Mouse (Mus musculus) heart, embryonic 11.5 days (tissue): ENCODE measurements around the gene Rab11a. TPM values are rescaled to one million over a fixed set of nuclear protein-coding genes. Genes with fewer than 3 reads are reported as not detected.

Experiments used
- ATAC-seq: fragments of 200-750 bp; cut with Nextera tagmentation; replicated peaks from 2 replicates; pipeline ENCODE4 v1.8.0; 2017; ENCODE audit warnings: moderate library complexity; ENCODE audit not compliant: insufficient number of reproducible peaks, low FRiP score, low TSS enrichment
- H3K27ac ChIP-seq: fragments of 300-500 bp; sonication (generic); 2 replicates; pipeline ENCODE4 v1.5.1; 2014; ENCODE audit warnings: mild to moderate bottlenecking, low read depth, low read length
- H3K27me3 ChIP-seq: fragments of 300-500 bp; sonication (generic); 2 replicates; pipeline ENCODE4 v1.6.1; 2014; ENCODE audit warnings: mild to moderate bottlenecking, low read length, mixed read lengths; ENCODE audit not compliant: control insufficient read depth, insufficient read depth
- H3K36me3 ChIP-seq: fragments of 300-500 bp; sonication (generic); 2 replicates; pipeline ENCODE4 v1.6.1; 2014; ENCODE audit warnings: mild to moderate bottlenecking, low read length, moderate library complexity, mixed read lengths; ENCODE audit not compliant: control insufficient read depth, insufficient read depth
- H3K4me1 ChIP-seq: fragments of 300-500 bp; sonication (generic); 2 replicates; pipeline ENCODE4 v1.6.1; 2014; ENCODE audit warnings: low read length; ENCODE audit not compliant: control insufficient read depth, insufficient read depth
- H3K4me2 ChIP-seq: fragments of 300-500 bp; sonication (generic); 2 replicates; pipeline ENCODE4 v1.6.1; 2014; ENCODE audit warnings: mild to moderate bottlenecking, moderate library complexity
- H3K4me3 ChIP-seq: fragments of 300-500 bp; sonication (generic); 2 replicates; pipeline ENCODE4 v1.5.1; 2014; ENCODE audit warnings: low read depth, low read length
- H3K9ac ChIP-seq: fragments of 300-500 bp; sonication (generic); 2 replicates; pipeline ENCODE4 v1.6.1; 2014; ENCODE audit warnings: mild to moderate bottlenecking, low read depth, low read length, moderate library complexity
- H3K9me3 ChIP-seq: fragments of 300-500 bp; sonication (generic); replicated peaks from 2 replicates; pipeline ENCODE4 v1.6.1; 2016; ENCODE audit warnings: low read length; ENCODE audit not compliant: control insufficient read depth
- WGBS: fragments of 180-500 bp; shearing (Covaris S2); extraction: QIAGEN DNeasy Blood & Tissue Kit; methylation state at CpG from one replicate; pipeline ENCODE4 v1.1.7; 2014; ENCODE audit not compliant: insufficient replicate concordance; 5-methylcytosine and 5-hydroxymethylcytosine counted together
- polyA plus RNA-seq: library from polyadenylated mRNA; unstranded; fragments of >200 nt; fragmentation: Nextera tagmentation; extraction: Ambion mirVana; gene quantifications from 2 replicates; pipeline ENCODE4 v1.2.1, GENCODE M21; 2014

Rab11a gene
- polyA plus RNA-seq, 1 experiment from 2014 or later: 360 TPM

DNA sequence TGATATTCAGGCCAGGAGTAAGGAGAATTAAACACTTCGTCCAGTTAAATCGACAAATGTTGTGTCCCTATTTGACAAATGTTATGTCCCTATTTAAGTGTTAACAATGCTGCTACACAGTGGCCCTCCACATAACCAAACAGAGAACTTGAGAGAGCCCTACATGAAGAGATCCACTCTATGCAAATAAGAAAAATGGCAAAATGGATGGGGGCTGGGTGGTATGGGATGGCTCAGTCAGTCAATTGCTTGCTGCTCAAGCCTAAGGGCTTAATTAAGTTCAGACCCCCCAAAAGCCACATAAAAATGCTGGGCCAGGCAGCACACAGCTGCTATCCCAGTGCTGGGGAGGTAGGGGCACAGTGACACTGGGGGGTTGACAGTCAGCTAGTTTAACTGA lies 37.3 kb upstream of the Rab11a start:
- Histone ChIP-seq H3K4me1 (peaks cover 22% of the 10 kb centered on the region), H3K9ac (no peak overlapping the region), H3K27me3 (no peaks in the 10 kb centered on the region), H3K36me3 (no peaks in the 10 kb centered on the region), H3K4me3 (no peak overlapping the region), H3K27ac (peak overlapping the region; percentile 76), H3K9me3 (no peaks in the 10 kb centered on the region), H3K4me2 (no peak overlapping the region)
- 78% methylated on average over 2 of the region's 2 CpGs for WGBS
- ATAC-seq: no peak

DNA sequence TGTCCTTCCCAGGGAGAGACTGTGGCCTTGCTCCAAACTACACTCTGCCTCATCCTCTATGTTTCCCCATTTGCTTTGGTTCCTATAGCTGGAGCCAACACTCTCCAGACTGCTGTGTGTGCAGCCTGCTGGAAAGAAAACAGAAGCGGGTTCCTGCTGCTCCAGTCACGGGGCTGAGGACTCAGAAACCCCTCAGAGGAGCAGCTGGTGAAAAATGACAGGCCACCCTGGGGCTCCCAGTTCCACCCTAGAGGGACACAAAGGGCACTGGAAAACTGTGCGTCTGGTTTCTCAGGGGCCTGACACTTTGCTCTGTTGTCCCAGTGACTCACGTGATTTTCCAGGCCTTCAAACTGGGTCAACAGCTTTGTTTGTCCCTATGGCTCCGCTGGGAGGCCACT lies 36.9 kb upstream of the Rab11a start:
- Histone ChIP-seq H3K4me2 (no peak overlapping the region; the same call in 1 of the 2 replicates), H3K36me3 (no peaks in the 10 kb centered on the region), H3K9me3 (no peaks in the 10 kb centered on the region), H3K27ac (peak overlapping the region; percentile 76), H3K27me3 (no peaks in the 10 kb centered on the region), H3K4me3 (no peak overlapping the region), H3K4me1 (peaks cover 22% of the 10 kb centered on the region), H3K9ac (no peak overlapping the region)
- ATAC-seq: no peak
- 24% methylated on average over 5 of the region's 5 CpGs for WGBS

DNA sequence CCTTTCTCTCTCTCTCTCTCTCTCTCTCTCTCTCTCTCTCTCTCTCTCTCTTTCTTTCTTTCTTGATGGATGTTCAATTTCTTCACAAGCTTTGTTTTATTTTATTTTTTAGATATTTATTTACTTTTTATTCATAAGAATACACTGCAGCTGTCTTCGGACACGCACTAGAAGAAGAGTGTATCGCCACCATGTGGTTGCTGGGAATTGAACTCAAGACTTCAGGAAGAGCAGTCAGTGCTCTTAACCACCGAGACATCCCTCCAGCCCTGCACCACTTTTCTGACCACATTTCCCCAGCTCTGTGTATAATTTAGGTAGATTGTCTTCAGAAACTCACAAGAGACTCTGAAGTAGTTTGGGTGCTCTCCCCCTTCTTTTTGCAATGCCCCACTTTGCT lies 36.4 kb upstream of the Rab11a start:
- Histone ChIP-seq H3K36me3 (no peaks in the 10 kb centered on the region), H3K9ac (no peak overlapping the region), H3K27ac (peak overlapping the region; percentile 76), H3K9me3 (no peaks in the 10 kb centered on the region), H3K27me3 (no peaks in the 10 kb centered on the region), H3K4me1 (peaks cover 22% of the 10 kb centered on the region), H3K4me3 (no peak overlapping the region), H3K4me2 (no peak overlapping the region; the same call in 1 of the 2 replicates)
- ATAC-seq: no peak
- WGBS: 51% methylated on average over 4 of the region's 4 CpGs

DNA sequence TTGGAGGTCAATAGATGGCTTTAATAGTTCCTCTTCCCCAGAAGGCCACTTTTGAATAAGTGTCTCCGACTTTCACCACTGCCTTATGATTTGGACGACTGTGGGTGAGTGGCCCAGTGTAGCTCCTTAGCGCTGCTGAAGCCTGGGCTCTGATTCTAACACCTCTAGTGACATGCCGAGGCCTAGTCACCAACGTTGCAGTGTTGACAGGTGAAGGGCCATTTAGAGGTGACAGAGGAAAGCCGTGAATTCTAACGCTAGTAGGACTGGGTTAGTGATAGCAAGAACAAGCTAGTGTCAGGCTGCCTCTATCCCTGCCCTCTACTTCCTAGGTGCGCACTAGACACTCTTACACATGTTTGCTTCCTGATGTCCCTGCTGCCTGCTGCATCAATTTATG lies 35.7 kb upstream of the Rab11a start:
- Histone ChIP-seq H3K27me3 (no peaks in the 10 kb centered on the region), H3K36me3 (no peaks in the 10 kb centered on the region), H3K4me1 (peaks cover 22% of the 10 kb centered on the region), H3K4me3 (no peak overlapping the region), H3K9ac (no peak overlapping the region), H3K4me2 (no peak overlapping the region), H3K9me3 (no peaks in the 10 kb centered on the region), H3K27ac (peak overlapping the region; percentile 76)
- ATAC-seq: no peak
- 43% methylated on average over 8 of the region's 8 CpGs for WGBS

DNA sequence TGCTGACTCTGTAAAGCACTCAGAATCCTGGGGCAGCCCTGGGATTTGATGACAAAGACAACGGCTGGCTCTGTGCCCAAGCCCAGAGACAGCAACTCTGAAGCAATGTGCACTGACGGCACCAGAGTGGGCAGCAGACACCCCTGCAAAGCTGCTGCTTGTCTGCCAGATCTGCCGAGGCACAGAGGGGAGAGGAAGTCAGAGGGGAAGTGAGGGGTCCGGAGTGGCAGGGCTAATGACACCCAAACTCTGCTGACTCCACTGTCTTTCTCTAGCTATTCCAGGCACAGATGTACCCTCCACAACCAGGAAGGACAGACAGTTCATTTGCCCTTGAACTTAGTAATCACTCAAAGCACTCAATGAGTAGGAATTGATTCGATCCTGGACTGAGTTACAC lies 33.7 kb upstream of the Rab11a start:
- peaks cover 22% of the 10 kb centered on the region for H3K4me1 ChIP-seq
- no peak overlapping the region for H3K4me3 ChIP-seq
- no peaks in the 10 kb centered on the region for H3K9me3 ChIP-seq
- H3K9ac ChIP-seq: no peak overlapping the region
- H3K4me2 ChIP-seq: no peak overlapping the region
- no peak overlapping the region; the same call in 1 of the 2 replicates for H3K27ac ChIP-seq
- no peaks in the 10 kb centered on the region for H3K27me3 ChIP-seq
- no peaks in the 10 kb centered on the region for H3K36me3 ChIP-seq
- ATAC-seq: no peak; the same call in 1 of the 2 replicates
- 49% methylated on average over 5 of the region's 5 CpGs for WGBS

DNA sequence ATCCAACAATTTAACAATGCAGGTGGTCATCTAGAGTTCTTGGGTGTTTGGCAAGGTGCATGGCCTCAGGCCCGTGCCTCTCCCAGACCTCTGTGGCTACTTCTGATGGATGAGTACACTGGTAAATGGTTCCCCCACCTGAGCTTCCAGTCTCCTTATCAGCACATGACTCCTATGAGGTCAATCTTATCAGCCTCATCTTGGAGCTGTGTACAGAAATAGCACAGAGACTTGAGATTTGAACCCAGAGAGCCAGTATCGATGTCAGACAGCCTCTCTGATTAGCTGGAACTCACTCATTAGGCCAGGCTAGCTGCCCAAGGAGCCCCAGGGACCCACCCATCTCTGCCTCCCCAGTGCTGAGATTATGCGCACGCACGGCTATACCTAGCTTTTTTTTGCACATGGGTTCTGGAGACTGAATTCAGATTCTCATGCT lies 32.9 kb upstream of the Rab11a start:
- WGBS: 71% methylated on average over 5 of the region's 5 CpGs
- Histone ChIP-seq H3K36me3 (no peaks in the 10 kb centered on the region), H3K4me2 (no peak overlapping the region), H3K9me3 (no peaks in the 10 kb centered on the region), H3K4me3 (no peak overlapping the region), H3K9ac (no peak overlapping the region), H3K27ac (no peak overlapping the region), H3K4me1 (peaks cover 22% of the 10 kb centered on the region), H3K27me3 (no peaks in the 10 kb centered on the region)
- ATAC-seq: no peak

DNA sequence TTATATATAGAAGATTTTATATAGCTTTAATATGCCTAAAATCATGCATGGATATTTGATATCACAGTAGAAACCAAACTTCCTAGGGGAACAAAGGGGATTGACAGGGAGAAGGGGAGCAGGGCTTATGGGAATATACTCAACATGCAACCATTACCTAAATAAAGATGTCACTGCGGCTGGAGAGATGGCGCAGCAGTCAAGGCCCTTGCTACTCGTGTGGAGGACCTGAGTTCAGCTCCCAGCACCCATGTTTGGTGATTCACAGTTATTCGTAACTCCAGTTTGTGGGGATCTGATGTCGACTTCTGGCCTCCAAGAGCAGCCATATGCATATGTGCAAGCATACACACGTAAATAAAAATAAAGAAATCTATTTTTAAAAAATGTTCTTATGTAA lies 32.4 kb upstream of the Rab11a start:
- Histone ChIP-seq H3K27ac (no peak overlapping the region), H3K4me3 (no peak overlapping the region), H3K4me1 (peaks cover 20% of the 10 kb centered on the region), H3K36me3 (no peaks in the 10 kb centered on the region), H3K4me2 (no peak overlapping the region), H3K27me3 (no peaks in the 10 kb centered on the region), H3K9ac (no peak overlapping the region), H3K9me3 (no peaks in the 10 kb centered on the region)
- 87% methylated on average over 6 of the region's 6 CpGs for WGBS
- ATAC-seq: no peak

DNA sequence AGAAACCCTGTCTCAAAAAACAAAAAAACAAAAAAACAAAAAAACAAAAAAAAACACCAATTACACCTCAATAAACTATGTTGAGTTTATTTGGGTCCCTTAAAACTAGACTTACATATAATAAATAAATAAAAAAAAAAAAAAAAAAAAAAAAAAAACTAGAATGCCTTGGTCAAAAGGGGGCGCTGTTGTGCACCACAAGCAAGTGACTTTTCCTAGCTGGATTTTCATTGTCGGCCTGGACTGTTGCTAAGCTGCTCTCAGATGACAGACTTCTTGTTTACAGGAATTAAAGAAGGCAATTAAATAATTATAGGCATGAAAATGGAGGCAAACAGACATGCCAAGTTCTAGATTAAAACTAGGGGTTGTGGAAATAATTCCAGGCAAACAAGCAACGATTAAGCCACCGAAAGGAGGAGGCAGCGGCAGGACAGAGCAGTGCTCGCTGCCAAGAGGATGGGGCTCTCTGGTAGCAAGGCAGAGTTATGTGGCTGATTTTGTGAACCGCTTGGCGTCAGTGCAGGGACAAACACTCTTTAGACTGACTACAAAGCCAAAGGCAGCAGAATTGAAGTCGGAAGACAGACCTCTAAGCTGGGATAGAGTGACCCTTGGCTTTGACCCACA lies 31.6 kb upstream of the Rab11a start:
- no peaks in the 10 kb centered on the region for H3K36me3 ChIP-seq
- H3K4me2 ChIP-seq: no peak overlapping the region
- H3K4me3 ChIP-seq: no peak overlapping the region
- 50% methylated on average over 9 of the region's 9 CpGs for WGBS
- peaks cover 19% of the 10 kb centered on the region for H3K4me1 ChIP-seq
- no peaks in the 10 kb centered on the region for H3K27me3 ChIP-seq
- ATAC-seq: no peak
- no peak overlapping the region for H3K9ac ChIP-seq
- no peak overlapping the region for H3K27ac ChIP-seq
- H3K9me3 ChIP-seq: no peaks in the 10 kb centered on the region

DNA sequence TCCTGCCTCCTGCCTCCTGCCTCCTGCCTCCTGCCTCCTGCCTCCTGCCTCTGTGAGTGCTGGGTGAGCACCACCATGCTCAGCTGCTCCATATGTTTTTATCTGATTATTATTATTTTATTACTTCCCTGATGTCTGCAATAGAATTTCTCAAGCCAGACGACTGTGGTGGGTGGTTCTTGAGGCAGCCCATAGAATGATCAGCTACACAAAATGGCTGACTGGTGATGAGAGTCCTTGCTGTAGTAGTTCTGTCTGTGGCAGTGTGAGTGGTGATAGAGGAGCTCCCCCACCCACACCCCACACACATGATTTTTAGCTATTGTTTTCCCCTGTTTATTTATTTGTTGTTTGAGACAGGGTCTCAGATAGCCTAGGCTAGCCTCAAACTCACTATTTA lies 30.2 kb upstream of the Rab11a start:
- 59% methylated on average over 1 of the region's 1 CpGs for WGBS
- Histone ChIP-seq H3K9me3 (no peaks in the 10 kb centered on the region), H3K4me1 (peaks cover 10% of the 10 kb centered on the region), H3K9ac (no peak overlapping the region), H3K27me3 (no peaks in the 10 kb centered on the region), H3K27ac (no peak overlapping the region), H3K4me2 (no peak overlapping the region), H3K4me3 (no peak overlapping the region), H3K36me3 (no peaks in the 10 kb centered on the region)
- no peak for ATAC-seq
